Mouse (Mus musculus) MEL (cell line): Measurements from ENCODE around the gene Ubr1.

Source experiments
- CHD2 ChIP-seq: IDR thresholded peaks from 2 replicates; pipeline ENCODE4 v1.6.1; 2011; ENCODE audit warnings: low read length, improper control_type of control experiment
- CTCF ChIP-seq, 3 experiments: IDR thresholded peaks in 2 of 3; conservative IDR thresholded peaks in 1 of 3; 2 replicates each; pipeline ENCODE4 v1.5.1; 2011 to 2012; ENCODE audit warnings: low read length in 3 of 3, low read depth in 2 of 3, mild to moderate bottlenecking in 2 of 3, improper control_type of control experiment in 1 of 3, inconsistent platforms in 1 of 3, mixed read lengths in 1 of 3, moderate library complexity in 1 of 3; ENCODE audit not compliant: control insufficient read depth in 1 of 3, insufficient read depth in 1 of 3, poor library complexity in 1 of 3, severe bottlenecking in 1 of 3
- EP300 ChIP-seq, 2 experiments: IDR thresholded peaks; 2 replicates each; pipeline ENCODE4 v1.6.1; 2011; ENCODE audit warnings: improper control_type of control experiment in 2 of 2, low read length in 2 of 2, low read depth in 1 of 2, mild to moderate bottlenecking in 1 of 2
- HCFC1 ChIP-seq: IDR thresholded peaks from 2 replicates; pipeline ENCODE4 v1.6.1; 2012; ENCODE audit warnings: low read depth, mild to moderate bottlenecking, inconsistent platforms, low read length, improper control_type of control experiment, moderate library complexity
- MAZ ChIP-seq: IDR thresholded peaks from 2 replicates; pipeline ENCODE4 v1.6.1; 2012; ENCODE audit warnings: low read depth, mild to moderate bottlenecking, inconsistent platforms, low read length, improper control_type of control experiment
- POLR2A ChIP-seq, 2 experiments: IDR thresholded peaks; 2 replicates each; pipeline ENCODE4 v1.6.1; 2011 to 2012; ENCODE audit warnings: low read length in 2 of 2, mild to moderate bottlenecking in 2 of 2, control low read depth in 1 of 2, improper control_type of control experiment in 1 of 2, low read depth in 1 of 2, moderate library complexity in 1 of 2; ENCODE audit not compliant: control insufficient read depth in 1 of 2, insufficient read depth in 1 of 2, poor library complexity in 1 of 2
- POLR2AphosphoS2 ChIP-seq: IDR thresholded peaks from 2 replicates; pipeline ENCODE4 v1.6.1; 2011; ENCODE audit warnings: low read length, improper control_type of control experiment
- RCOR1 ChIP-seq: IDR thresholded peaks from 2 replicates; pipeline ENCODE4 v1.6.1; 2012; ENCODE audit warnings: low read depth, mild to moderate bottlenecking, inconsistent platforms, low read length, improper control_type of control experiment
- SMC3 ChIP-seq: IDR thresholded peaks from 2 replicates; pipeline ENCODE4 v1.6.1; 2011; ENCODE audit warnings: low read depth, low read length, improper control_type of control experiment
- TAL1 ChIP-seq: IDR thresholded peaks from 2 replicates; pipeline ENCODE4 v1.6.1; 2012; ENCODE audit warnings: mild to moderate bottlenecking, inconsistent platforms, low read length, moderate library complexity, mixed read lengths
- UBTF ChIP-seq: IDR thresholded peaks from 2 replicates; pipeline ENCODE4 v1.6.1; 2012; ENCODE audit warnings: low read depth, mild to moderate bottlenecking, inconsistent platforms, low read length, improper control_type of control experiment, moderate library complexity, borderline replicate concordance; ENCODE audit not compliant: insufficient read depth
- ZC3H11A ChIP-seq: IDR thresholded peaks from 2 replicates; pipeline ENCODE4 v1.6.1; 2012; ENCODE audit warnings: low read depth, mild to moderate bottlenecking, inconsistent platforms, low read length, improper control_type of control experiment
- ZKSCAN1 ChIP-seq: IDR thresholded peaks from 2 replicates; pipeline ENCODE4 v1.6.1; 2012; ENCODE audit warnings: low read depth, mild to moderate bottlenecking, inconsistent platforms, low read length, improper control_type of control experiment, moderate library complexity
- ZNF384 ChIP-seq: IDR thresholded peaks from 2 replicates; pipeline ENCODE4 v1.6.1; 2012; ENCODE audit warnings: low read depth, mild to moderate bottlenecking, inconsistent platforms, low read length, improper control_type of control experiment

DNA sequence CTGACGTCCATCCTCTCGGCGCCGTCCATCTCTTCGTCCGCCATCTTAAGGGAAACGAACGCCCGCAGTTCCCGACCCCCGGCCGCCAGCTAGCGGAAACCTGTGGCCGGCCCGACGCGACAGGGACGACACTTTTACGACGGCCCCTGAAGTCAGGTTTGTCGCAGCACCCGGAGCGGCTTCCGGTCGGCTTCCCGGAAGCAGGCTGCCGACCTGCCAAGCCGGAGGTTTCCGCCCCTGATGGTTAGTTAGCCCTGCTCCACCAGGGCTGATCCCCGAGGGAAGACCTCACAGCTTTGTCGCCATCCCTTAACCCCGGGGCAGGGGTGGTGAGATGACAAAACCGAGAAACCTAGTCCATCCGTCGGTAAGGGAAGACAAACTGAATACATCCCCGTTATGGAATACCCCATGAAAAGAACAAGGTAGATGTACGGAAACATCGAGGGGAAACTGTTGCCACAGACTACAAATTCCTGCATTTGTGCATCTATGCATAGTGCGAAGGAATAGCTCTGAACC lies at the start of gene Ubr1:
- no peak for TF ChIP-seq ZC3H11A
- TF ChIP-seq CTCF (IDR thresholded peaks at IDR 0.05 in 2 of 3, conservative IDR thresholded peaks at IDR 0.05 in 1 of 3; ENCODE audit: control insufficient read depth in 1 of 3, insufficient read depth in 1 of 3, low read depth in 2 of 3, low read length in 3 of 3, poor library complexity in 1 of 3, severe bottlenecking in 1 of 3): no peak
- TF ChIP-seq HCFC1: peak; percentile 92
- peak; percentile 94 to 98 for TF ChIP-seq POLR2A (IDR thresholded peaks at IDR 0.05; ENCODE audit: control insufficient read depth in 1 of 2, insufficient read depth in 1 of 2, low read depth in 1 of 2, low read length in 2 of 2, poor library complexity in 1 of 2)
- no peak for TF ChIP-seq UBTF
- TF ChIP-seq CHD2: no peak
- TF ChIP-seq POLR2AphosphoS2: no peak; the same call in none of the 2 replicates
- TF ChIP-seq MAZ: no peak
- peak; percentile 35; the same call in 1 of the 2 replicates for TF ChIP-seq ZNF384
- no peak for TF ChIP-seq SMC3
- no peak for TF ChIP-seq EP300 (IDR thresholded peaks at IDR 0.05; ENCODE audit: low read depth in 1 of 2, low read length in 2 of 2)
- no peak for TF ChIP-seq ZKSCAN1
- TF ChIP-seq RCOR1: no peak
- no peak for TF ChIP-seq TAL1
